Mouse (Mus musculus) spleen, adult 18-20 months (tissue): ENCODE data around the gene Borcs5.

Source experiments
- DNase-seq, 2 experiments: peaks; one replicate each; pipeline ENCODE4 v3.0.0; 2022; ENCODE audit warnings: mixed read lengths in 2 of 2

Gene Borcs5

GRCm38 (mm10) chr6:134720150-134720549, 80.8 kb downstream of the Borcs5 start:
- no peak for DNase-seq

DNA sequence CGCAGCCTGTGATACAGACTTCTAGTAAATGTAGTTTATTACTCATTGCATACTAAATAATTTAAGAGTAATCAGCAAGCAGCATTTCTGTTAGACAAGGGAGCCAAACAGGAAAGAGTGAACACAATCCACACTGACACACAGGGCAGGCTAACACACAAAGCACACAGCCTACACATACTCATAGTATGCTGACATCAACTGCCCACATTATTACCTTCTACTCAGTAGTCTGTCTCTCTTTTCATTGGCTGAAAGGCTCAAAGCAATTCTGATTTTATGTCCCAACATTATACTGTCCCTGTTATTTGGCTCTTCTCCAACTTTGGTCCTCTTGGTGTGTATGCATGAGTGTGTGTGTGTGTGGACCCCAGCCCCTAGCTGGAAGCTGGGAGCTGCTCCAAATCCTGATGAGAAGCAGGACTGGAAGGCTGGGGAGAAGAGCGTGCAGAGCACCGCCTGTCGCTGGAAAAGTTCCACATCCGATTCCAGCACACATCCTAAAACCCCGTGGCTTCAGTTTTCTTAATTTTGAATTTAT, 82.5 kb downstream of the Borcs5 start:
- no peak for DNase-seq

DNA sequence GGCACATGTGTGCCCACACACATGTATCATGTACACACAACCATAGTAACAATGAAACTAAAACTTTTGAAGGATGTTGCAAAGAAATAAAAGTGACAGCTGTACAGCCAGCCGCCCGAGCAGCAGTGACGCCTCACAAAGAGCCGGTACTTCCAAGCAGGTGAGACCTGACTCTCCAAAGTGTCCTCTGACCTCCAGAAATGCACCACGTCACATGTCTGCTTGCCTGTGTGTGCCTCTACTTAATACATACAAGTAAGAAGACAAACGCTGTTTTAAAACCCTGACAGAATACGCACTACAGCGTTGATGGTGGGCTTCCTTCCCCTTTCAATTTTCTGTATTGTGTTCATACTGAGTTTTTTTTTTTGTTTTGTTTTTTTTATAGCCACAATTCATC, 83.6 kb downstream of the Borcs5 start:
- no peak for DNase-seq

DNA sequence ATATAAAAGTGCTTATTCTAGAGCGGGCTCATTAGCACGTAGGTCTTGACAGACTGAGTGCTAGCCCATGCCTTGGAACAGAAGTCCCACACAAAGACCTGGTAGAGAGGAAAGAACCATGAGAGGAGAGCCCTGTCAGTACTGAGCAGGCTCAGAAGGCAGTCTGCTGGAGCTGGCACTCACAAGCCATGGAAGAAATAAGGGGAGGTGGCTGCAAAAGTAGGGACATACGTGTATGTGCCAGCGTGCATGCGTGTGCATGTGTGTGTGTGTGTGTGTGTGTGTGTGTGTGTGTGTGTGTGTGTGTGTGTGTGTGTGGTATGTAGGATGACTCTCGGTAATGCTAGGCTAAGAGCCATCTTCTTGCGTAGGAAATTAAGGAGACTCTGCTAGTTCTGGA, 84.0 kb downstream of the Borcs5 start:
- DNase-seq: no peak

DNA sequence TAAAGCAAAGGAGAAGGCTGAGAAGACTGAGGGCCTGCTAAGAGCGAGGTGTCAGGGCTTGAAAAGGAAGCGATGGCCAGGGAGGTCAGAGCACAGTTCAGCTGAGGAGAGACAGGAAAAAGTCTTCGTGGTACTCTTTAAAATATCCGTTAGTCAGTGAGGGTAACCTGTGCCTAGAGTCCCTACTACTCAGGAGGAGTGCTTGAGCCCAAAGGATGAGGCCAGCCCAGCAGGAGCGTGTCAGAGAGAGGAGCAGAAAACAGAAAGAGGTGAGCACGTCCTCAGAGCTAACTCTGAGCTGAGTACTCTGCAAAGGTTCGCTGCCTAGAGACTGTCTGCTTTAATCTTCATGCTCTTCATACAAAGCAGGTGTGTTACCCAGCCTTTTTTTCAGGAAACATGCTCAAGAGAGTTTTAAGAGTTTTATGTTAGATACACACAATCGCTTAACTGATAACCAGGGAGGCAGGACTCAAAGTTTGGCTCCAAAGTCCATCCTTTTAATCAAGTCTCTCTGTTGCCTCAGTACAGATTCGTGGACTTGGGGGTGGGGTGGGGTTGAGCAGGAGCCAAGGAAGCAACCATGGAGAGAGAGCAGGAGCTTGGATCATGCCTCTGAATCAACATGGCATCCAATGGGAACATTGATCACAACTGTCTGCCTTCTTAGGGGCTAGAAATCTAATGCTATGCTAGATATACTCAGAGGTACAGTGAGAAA, 84.7 kb downstream of the Borcs5 start:
- no peak for DNase-seq

GRCm38 (mm10) chr6:134725406-134725805, 86.1 kb downstream of the Borcs5 start:
- DNase-seq: no peak

GRCm38 (mm10) chr6:134730978-134731377, 91.7 kb downstream of the Borcs5 start:
- no peak for DNase-seq

GRCm38 (mm10) chr6:134732813-134733212, 93.5 kb downstream of the Borcs5 start:
- DNase-seq: no peak

- no peak for DNase-seq
These were observed 94.5 kb downstream of the Borcs5 start for GRCm38 (mm10) chr6:134733800-134734221.

- DNase-seq: no peak
These were observed 97.5 kb downstream of the Borcs5 start for GRCm38 (mm10) chr6:134736853-134737252.

DNA sequence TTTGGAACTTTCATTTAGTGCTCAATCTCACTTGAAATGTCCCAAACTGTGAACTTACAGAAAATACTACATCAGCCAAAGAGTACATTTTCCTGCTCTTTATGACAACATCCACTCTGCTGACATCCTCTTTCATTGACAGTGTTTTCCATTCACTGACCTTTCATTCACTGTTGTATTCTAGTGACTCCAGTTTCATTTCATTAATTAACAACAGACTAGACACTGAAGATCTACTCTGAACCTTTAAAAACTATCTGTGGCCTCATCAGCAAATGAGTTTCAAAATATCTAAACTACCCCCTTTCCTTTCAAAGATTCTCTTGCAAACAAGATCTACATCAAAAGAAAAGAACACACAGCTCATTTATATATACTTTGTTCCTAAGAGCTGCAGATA, 104.3 kb downstream of the Borcs5 start:
- DNase-seq: no peak

GRCm38 (mm10) chr6:134745876-134746275, 106.6 kb downstream of the Borcs5 start:
- DNase-seq: no peak

GRCm38 (mm10) chr6:134748126-134748525, 108.8 kb downstream of the Borcs5 start:
- no peak for DNase-seq

DNA sequence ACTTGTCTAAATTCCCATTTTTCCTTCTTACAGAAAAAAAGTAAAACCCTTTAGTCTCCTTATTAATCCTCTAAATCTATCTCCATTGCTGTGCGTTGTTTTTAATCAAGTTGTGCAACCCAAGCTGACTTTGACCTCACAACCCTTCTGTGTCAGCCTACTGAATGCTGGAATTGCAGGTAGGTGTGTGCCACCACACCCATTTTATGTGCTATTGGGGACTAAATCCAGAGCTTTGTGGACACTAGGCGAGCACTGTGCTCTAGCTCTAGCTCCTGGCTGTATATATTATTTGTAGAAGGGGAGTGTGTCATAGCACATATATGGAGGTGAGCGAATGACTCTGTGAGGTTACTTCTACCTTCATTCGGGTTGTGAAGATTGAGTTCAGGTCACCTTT, 111.8 kb downstream of the Borcs5 start:
- DNase-seq: no peak

- no peak for DNase-seq
These were observed 112.8 kb downstream of the Borcs5 start for GRCm38 (mm10) chr6:134751883-134752647.

GRCm38 (mm10) chr6:134753412-134753811, 114.1 kb downstream of the Borcs5 start:
- DNase-seq: no peak

DNA sequence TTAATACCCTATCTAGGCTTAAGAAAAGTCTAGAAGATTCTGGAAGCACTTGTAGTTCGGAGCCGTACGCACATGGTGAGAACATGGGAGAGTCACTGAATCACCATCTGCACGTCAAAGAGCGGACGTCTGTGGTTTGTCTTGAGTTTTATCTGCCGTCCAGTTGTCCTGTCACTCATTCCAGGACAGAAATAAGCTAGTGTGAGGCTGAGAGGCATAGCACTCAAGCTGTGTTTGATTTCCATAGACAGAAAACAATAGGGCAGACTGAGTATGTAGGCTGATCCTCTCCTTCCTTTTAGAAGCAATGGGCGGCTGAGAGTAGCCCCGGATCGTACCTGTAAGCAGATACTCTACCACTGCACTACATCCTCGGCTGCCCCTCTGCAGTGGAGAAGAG, 114.5 kb downstream of the Borcs5 start:
- DNase-seq: no peak

DNA sequence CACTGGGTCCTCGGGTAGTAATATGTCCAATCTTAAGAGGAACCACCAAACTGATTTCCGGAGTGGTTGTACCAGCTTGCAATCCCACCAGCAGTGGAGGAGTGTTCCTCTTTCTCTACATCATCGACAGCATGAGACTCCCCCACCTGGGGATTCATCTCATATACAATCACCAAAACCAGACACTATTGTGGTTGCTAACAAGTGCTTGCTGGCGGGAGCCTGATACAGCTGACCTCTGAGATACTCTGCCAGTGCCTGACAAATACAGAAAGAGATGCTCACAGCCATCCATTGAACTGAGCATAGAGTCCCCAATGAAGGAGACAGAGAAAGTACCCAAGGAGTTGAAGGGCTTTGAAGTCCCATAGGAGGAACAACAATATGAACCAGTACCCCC, 116.7 kb downstream of the Borcs5 start:
- no peak for DNase-seq
